Mouse (Mus musculus) limb, embryonic 14.5 days (tissue): ENCODE data around the gene Lrit3. TPM values are rescaled to one million over a fixed set of nuclear protein-coding genes. Genes with fewer than 3 reads are reported as not detected.
A peak's percentile ranks its signal among the peaks of the same experiment; 100 is the strongest.

Experiments used
- ATAC-seq: fragments of 200-750 bp; cut with Nextera tagmentation; 2 replicates; pipeline ENCODE4 v1.8.0; 2017; ENCODE audit warnings: low read depth, moderate number of reproducible peaks, moderate TSS enrichment; ENCODE audit not compliant: low FRiP score
- DNase-seq: peaks from one replicate; pipeline ENCODE4 v3.0.0-alpha.2; 2015; ENCODE audit warnings: low spot score
- H3K27ac ChIP-seq: fragments of 300-500 bp; sonication (generic); replicated peaks from 2 replicates; pipeline ENCODE4 v1.5.1; 2014; ENCODE audit warnings: low read depth, mild to moderate bottlenecking, low read length, moderate library complexity, mixed read lengths
- H3K27me3 ChIP-seq: fragments of 300-500 bp; sonication (generic); 2 replicates; pipeline ENCODE4 v1.6.1; 2014; ENCODE audit warnings: low read length, mixed read lengths; ENCODE audit not compliant: control insufficient read depth, insufficient read depth
- H3K36me3 ChIP-seq: fragments of 300-500 bp; sonication (generic); 2 replicates; pipeline ENCODE4 v1.6.1; 2014; ENCODE audit warnings: mild to moderate bottlenecking, low read length, moderate library complexity, mixed read lengths; ENCODE audit not compliant: control insufficient read depth, insufficient read depth
- H3K4me1 ChIP-seq: fragments of 300-500 bp; sonication (generic); 2 replicates; pipeline ENCODE4 v1.6.1; 2014; ENCODE audit warnings: antibody characterized with exemption, low read length, mixed read lengths; ENCODE audit not compliant: control insufficient read depth, insufficient read depth
- H3K4me2 ChIP-seq: fragments of 300-500 bp; sonication (generic); replicated peaks from 2 replicates; pipeline ENCODE4 v1.6.1; 2014; ENCODE audit warnings: low read depth, mild to moderate bottlenecking, low read length, moderate library complexity; ENCODE audit not compliant: severe bottlenecking
- H3K4me3 ChIP-seq: fragments of 300-500 bp; sonication (generic); replicated peaks from 2 replicates; pipeline ENCODE4 v1.5.1; 2014; ENCODE audit warnings: low read length
- H3K9ac ChIP-seq: fragments of 300-500 bp; sonication (generic); 2 replicates; pipeline ENCODE4 v1.6.1; 2014; ENCODE audit warnings: mild to moderate bottlenecking, low read depth, low read length, moderate library complexity; ENCODE audit not compliant: severe bottlenecking
- H3K9me3 ChIP-seq: fragments of 300-500 bp; sonication (generic); 2 replicates; pipeline ENCODE4 v1.6.1; 2016; ENCODE audit warnings: low read length; ENCODE audit not compliant: control insufficient read depth
- POLR2A ChIP-seq: fragments of 200-500 bp; IDR thresholded peaks from 2 replicates; pipeline ENCODE4 v1.8.0; 2012; ENCODE audit warnings: inconsistent platforms, mild to moderate bottlenecking, moderate library complexity, borderline replicate concordance; ENCODE audit not compliant: insufficient read depth, insufficient read length; ENCODE audit errors: extremely low read depth
- WGBS: fragments of 180-500 bp; shearing (Covaris S2); extraction: QIAGEN DNeasy Blood & Tissue Kit; methylation state at CpG from one replicate; pipeline ENCODE4 v1.1.7; 2014; 5-methylcytosine and 5-hydroxymethylcytosine counted together
- polyA plus RNA-seq, 2 experiments: library from polyadenylated mRNA; depleted of rRNA in 1 of 2; stranded (reverse) in 1 of 2; unstranded in 1 of 2; fragments of >200 nt; fragmentation: Nextera tagmentation in 1 of 2; extraction: Ambion mirVana in 1 of 2; gene quantifications; 2 replicates each; pipeline versions ENCODE4 v1.2.1 to v1.2.3; 2012 to 2014

Gene Lrit3
- polyA plus RNA-seq, 2 experiments: 0.04 TPM; not detected in 1

DNA sequence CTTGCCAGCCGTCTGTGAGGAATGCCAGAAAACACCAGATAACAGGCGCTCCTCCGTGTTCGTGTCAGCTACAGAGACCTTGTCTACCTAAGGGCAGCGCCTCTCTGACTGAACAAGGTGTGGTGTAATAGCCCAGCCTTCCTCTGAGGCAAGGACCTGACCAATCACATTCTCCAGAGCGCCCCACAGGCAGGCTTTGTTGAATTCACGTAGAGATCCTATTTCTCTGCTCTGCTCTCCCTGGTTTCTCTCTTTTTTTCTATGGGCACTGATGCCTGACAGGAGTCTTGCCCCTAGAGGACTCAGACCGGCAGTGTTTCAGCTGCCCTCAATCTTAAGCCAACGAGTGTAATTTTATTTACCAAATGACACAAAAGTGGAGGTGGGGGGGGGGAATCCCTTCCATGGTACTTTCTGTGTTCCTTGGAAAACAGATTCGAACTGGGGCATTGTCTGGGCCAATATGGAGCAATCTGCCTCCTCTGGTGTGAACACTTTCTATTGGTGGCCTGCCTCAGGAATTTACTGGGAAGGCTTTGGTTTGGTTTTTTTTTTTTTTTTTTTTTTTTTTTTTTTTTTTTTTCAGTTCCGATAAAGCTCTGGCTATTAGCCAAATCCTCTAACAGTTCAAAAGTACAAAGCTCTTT lies 32.3 kb upstream of the Lrit3 start:
- ATAC-seq (no peak), DNase-seq (no peak)
- WGBS: 22% methylated on average over 11 of the region's 11 CpGs
- H3K27me3 ChIP-seq: no peaks in the 10 kb centered on the region
- no peak overlapping the region for H3K27ac ChIP-seq
- no peaks in the 10 kb centered on the region for H3K36me3 ChIP-seq
- H3K4me1 ChIP-seq: no peaks in the 10 kb centered on the region
- no peak overlapping the region for H3K9ac ChIP-seq
- no peak for TF ChIP-seq POLR2A
- no peak overlapping the region for H3K4me3 ChIP-seq
- no peaks in the 10 kb centered on the region for H3K9me3 ChIP-seq
- H3K4me2 ChIP-seq: no peak overlapping the region; the same call in 1 of the 2 replicates

- H3K36me3 ChIP-seq: no peaks in the 10 kb centered on the region
- 76% methylated on average over 6 of the region's 6 CpGs for WGBS
- no peak within 1 kb of the TSS for H3K9ac ChIP-seq
- H3K9me3 ChIP-seq: no peaks in the 10 kb centered on the region
- no peak for DNase-seq
- no peaks in the 10 kb centered on the region for H3K27me3 ChIP-seq
- ATAC-seq: no peak
- H3K27ac ChIP-seq: no peak within 1 kb of the TSS
- TF ChIP-seq POLR2A: no peak
- H3K4me1 ChIP-seq: no peaks in the 10 kb centered on the region
- H3K4me2 ChIP-seq: no peak within 1 kb of the TSS; the same call in 1 of the 2 replicates
- no peak within 1 kb of the TSS for H3K4me3 ChIP-seq
Observed at GRCm38 (mm10) chr3:129835388-129835934, 31.6 kb upstream of the Lrit3 start, which contains the start of gene Cfi. Gene Cfi, plus strand, starts transcription at chr3:129835884.

- peak within 1 kb of the TSS; percentile 69 for H3K4me2 ChIP-seq
- WGBS: under 1% methylated on average over 59 of the region's 60 CpGs
- no peaks in the 10 kb centered on the region for H3K9me3 ChIP-seq
- peak within 1 kb of the TSS; percentile 80 for H3K9ac ChIP-seq
- 0 out of 2 replicates have a peak, but pooled peaks have one; percentile 43 for TF ChIP-seq POLR2A
- ATAC-seq (peak; percentile 94), DNase-seq (peak; percentile 97)
- peak within 1 kb of the TSS; percentile 95 for H3K4me3 ChIP-seq
- peaks cover 13% of the 10 kb centered on the region for H3K36me3 ChIP-seq
- no peaks in the 10 kb centered on the region for H3K27me3 ChIP-seq
- peak within 1 kb of the TSS; percentile 91 for H3K27ac ChIP-seq
- H3K4me1 ChIP-seq: peaks cover 9% of the 10 kb centered on the region; the same call in 1 of the 2 replicates
Observed at GRCm38 (mm10) chr3:129831035-129831568, 27.3 kb upstream of the Lrit3 start, which contains the start of gene Gar1. Gene Gar1, minus strand, starts transcription at chr3:129831396.

GRCm38 (mm10) chr3:129830626-129831025 lies 26.8 kb upstream of the Lrit3 start:
- Histone ChIP-seq H3K27me3 (no peaks in the 10 kb centered on the region), H3K4me3 (peak overlapping the region; percentile 95), H3K27ac (peak overlapping the region; percentile 91), H3K36me3 (peaks cover 17% of the 10 kb centered on the region), H3K9me3 (no peaks in the 10 kb centered on the region), H3K4me1 (peaks cover 9% of the 10 kb centered on the region; the same call in 1 of the 2 replicates), H3K4me2 (peak overlapping the region; percentile 66), H3K9ac (peak overlapping the region; percentile 80)
- TF ChIP-seq POLR2A: no peak
- DNase-seq (no peak), ATAC-seq (no peak)
- under 1% methylated on average over 39 of the region's 45 CpGs for WGBS

DNA sequence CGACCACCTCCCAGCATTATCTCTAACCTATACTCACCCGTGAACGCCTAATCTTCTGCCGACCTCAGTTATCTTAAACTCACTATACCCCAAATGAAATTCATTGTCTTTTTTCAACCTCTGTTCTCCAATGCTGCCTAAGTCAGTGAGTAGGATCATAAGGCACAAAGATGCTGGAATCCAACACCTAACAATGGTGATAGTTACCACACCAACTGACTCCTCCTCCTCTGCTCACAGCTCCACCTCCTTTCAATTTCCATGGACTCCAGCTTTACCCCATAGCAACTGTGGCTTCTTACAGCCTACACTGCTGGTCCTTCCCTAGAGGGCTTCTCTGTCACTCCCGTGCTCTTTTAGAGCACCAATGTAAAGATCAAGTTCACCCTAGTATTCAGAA lies 23.9 kb upstream of the Lrit3 start:
- no peak overlapping the region for H3K4me3 ChIP-seq
- H3K4me2 ChIP-seq: no peak overlapping the region
- peaks cover 9% of the 10 kb centered on the region; the same call in 1 of the 2 replicates for H3K4me1 ChIP-seq
- 96% methylated on average over 5 of the region's 5 CpGs for whole genome bisulfite sequencing
- H3K27me3 ChIP-seq: no peaks in the 10 kb centered on the region
- no peak for TF ChIP-seq POLR2A
- no peak overlapping the region for H3K9ac ChIP-seq
- peaks cover 46% of the 10 kb centered on the region for H3K36me3 ChIP-seq
- ATAC-seq: no peak
- no peak for DNase-seq
- H3K9me3 ChIP-seq: no peaks in the 10 kb centered on the region
- no peak overlapping the region for H3K27ac ChIP-seq
